Comparison of ENCODE assay signal across 11 mouse cellular contexts in the genomic region with DNA sequence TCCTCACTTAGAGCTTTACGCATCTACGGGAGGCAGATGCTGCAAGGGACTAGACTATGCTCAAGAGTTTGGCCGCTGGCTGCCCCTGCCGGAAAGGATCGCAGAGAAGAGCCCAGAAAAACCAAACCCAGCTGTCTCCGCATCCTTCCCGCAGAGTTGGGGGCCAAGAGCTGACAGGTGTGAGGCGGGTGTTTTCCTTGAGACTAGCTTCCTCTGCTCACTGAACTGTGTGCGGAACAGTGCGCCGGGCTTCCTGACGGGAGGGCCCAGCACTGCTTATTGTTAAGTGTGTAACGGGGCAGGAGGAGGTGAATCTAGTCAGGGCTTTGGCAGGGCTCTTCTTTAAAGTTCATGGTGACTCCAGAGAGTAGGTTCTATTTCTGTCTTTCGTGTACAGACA. TPM values are rescaled to one million over a fixed set of nuclear protein-coding genes. Genes with fewer than 3 reads are reported as not detected.
DNase-seq lines count a peak whose midpoint lies in the region; ATAC-seq lines count a peak whose summit lies in the region.
"Had no signal": no experiment of that assay in that cellular context is flagged by ENCODE, and none has a peak within 500 bp of the region (broad histone marks: within the 10 kb centered on the region; RNA-seq: fewer than 3 reads in every experiment).

No protein-coding gene starts in this region.

- H3K9ac ChIP-seq in forebrain, embryonic 11.5 days (ENCODE audit: low read length) = no peak overlapping the region
- no peak overlapping the region for H3K9ac ChIP-seq in forebrain, embryonic 12.5 days
- H3K9ac ChIP-seq in limb, embryonic 12.5 days (replicated peaks) = no peak overlapping the region
- H3K9ac ChIP-seq in hindbrain, embryonic 16.5 days (ENCODE audit: low read depth, low read length) = no peak overlapping the region
- H3K9ac ChIP-seq in stomach, embryonic 16.5 days (ENCODE audit: low read length) = no peak overlapping the region
- H3K9ac ChIP-seq: lung, embryonic 15.5 days; neural tube, embryonic 12.5 days had no signal

- H3K27ac ChIP-seq in forebrain, embryonic 11.5 days (ENCODE audit: low read depth, low read length) = no peak overlapping the region
- no peak overlapping the region for H3K27ac ChIP-seq in forebrain, embryonic 12.5 days
- no peak overlapping the region for H3K27ac ChIP-seq in limb, embryonic 12.5 days
- no peak overlapping the region for H3K27ac ChIP-seq in limb, embryonic 10.5 days
- H3K27ac ChIP-seq in hindbrain, embryonic 16.5 days (ENCODE audit: low read depth, low read length) = no peak overlapping the region
- H3K27ac ChIP-seq in stomach, embryonic 16.5 days (ENCODE audit: low read length) = no peak overlapping the region
- H3K27ac ChIP-seq: lung, embryonic 15.5 days; neural tube, embryonic 12.5 days had no signal

- H3K4me1 ChIP-seq in forebrain, embryonic 11.5 days (replicated peaks; ENCODE audit: control insufficient read depth, insufficient read depth, low read length) = peaks cover 11% of the 10 kb centered on the region
- peaks cover 23% of the 10 kb centered on the region for H3K4me1 ChIP-seq in forebrain, embryonic 12.5 days
- H3K4me1 ChIP-seq in limb, embryonic 12.5 days (replicated peaks) = peaks cover 16% of the 10 kb centered on the region; the same call in 1 of the 2 replicates
- H3K4me1 ChIP-seq in limb, embryonic 10.5 days = peaks cover 27% of the 10 kb centered on the region
- peaks cover 7% of the 10 kb centered on the region for H3K4me1 ChIP-seq in hindbrain, embryonic 16.5 days (ENCODE audit: control insufficient read depth, insufficient read depth, low read depth, low read length)
- H3K4me1 ChIP-seq in stomach, embryonic 16.5 days (ENCODE audit: control insufficient read depth, insufficient read depth, low read length) = no peaks in the 10 kb centered on the region

- H3K4me2 ChIP-seq in forebrain, embryonic 11.5 days (ENCODE audit: low read depth, low read length, severe bottlenecking) = no peak overlapping the region
- H3K4me2 ChIP-seq in forebrain, embryonic 12.5 days = no peak overlapping the region
- no peak overlapping the region for H3K4me2 ChIP-seq in limb, embryonic 12.5 days
- H3K4me2 ChIP-seq in hindbrain, embryonic 16.5 days (ENCODE audit: low read length) = no peak overlapping the region; the same call in 1 of the 2 replicates
- H3K4me2 ChIP-seq in stomach, embryonic 16.5 days (ENCODE audit: low read depth, low read length) = peak overlapping the region; percentile 26; the same call in 1 of the 2 replicates
- H3K4me2 ChIP-seq: neural tube, embryonic 12.5 days had no signal

- DNase-seq in forebrain, embryonic 11.5 days (ENCODE audit: low spot score) = no peak
- no peak for DNase-seq in limb, embryonic 10.5 days (ENCODE audit: low spot score)
- no peak for DNase-seq in layer of hippocampus, adult 9-11 months
- DNase-seq in frontal cortex, postnatal 36 days (ENCODE audit: low spot score in 2 of 2) = no peak
- DNase-seq: layer of hippocampus, postnatal 36 days had no signal

- 48% methylated on average over 14 of the region's 14 CpGs for WGBS in forebrain, embryonic 11.5 days
- WGBS in forebrain, embryonic 12.5 days = 52% methylated on average over 14 of the region's 14 CpGs
- WGBS in limb, embryonic 12.5 days = 79% methylated on average over 14 of the region's 14 CpGs
- WGBS in limb, embryonic 10.5 days = 88% methylated on average over 14 of the region's 14 CpGs
- 35% methylated on average over 14 of the region's 14 CpGs for WGBS in hindbrain, embryonic 16.5 days
- 56% methylated on average over 14 of the region's 14 CpGs for WGBS in stomach, embryonic 16.5 days

- no peaks in the 10 kb centered on the region for H3K27me3 ChIP-seq in forebrain, embryonic 11.5 days (ENCODE audit: control insufficient read depth, insufficient read depth, low read length)
- H3K27me3 ChIP-seq in forebrain, embryonic 12.5 days = no peaks in the 10 kb centered on the region
- no peaks in the 10 kb centered on the region for H3K27me3 ChIP-seq in limb, embryonic 12.5 days
- no peaks in the 10 kb centered on the region for H3K27me3 ChIP-seq in limb, embryonic 10.5 days (ENCODE audit: low read depth, poor library complexity, severe bottlenecking)
- no peaks in the 10 kb centered on the region for H3K27me3 ChIP-seq in hindbrain, embryonic 16.5 days (replicated peaks; ENCODE audit: control insufficient read depth, insufficient read depth, low read length)
- H3K27me3 ChIP-seq in stomach, embryonic 16.5 days (ENCODE audit: control insufficient read depth, insufficient read depth, low read length) = no peaks in the 10 kb centered on the region
- H3K27me3 ChIP-seq: lung, embryonic 15.5 days; neural tube, embryonic 12.5 days had no signal

- H3K36me3 ChIP-seq in forebrain, embryonic 11.5 days (ENCODE audit: control insufficient read depth, insufficient read depth, low read length) = no peaks in the 10 kb centered on the region
- no peaks in the 10 kb centered on the region for H3K36me3 ChIP-seq in forebrain, embryonic 12.5 days (replicated peaks)
- H3K36me3 ChIP-seq in limb, embryonic 12.5 days = no peaks in the 10 kb centered on the region
- no peaks in the 10 kb centered on the region for H3K36me3 ChIP-seq in limb, embryonic 10.5 days
- H3K36me3 ChIP-seq in hindbrain, embryonic 16.5 days (ENCODE audit: control insufficient read depth, insufficient read depth, low read length) = no peaks in the 10 kb centered on the region
- no peaks in the 10 kb centered on the region for H3K36me3 ChIP-seq in stomach, embryonic 16.5 days (ENCODE audit: control insufficient read depth, insufficient read depth, low read length)
- H3K36me3 ChIP-seq: lung, embryonic 15.5 days; neural tube, embryonic 12.5 days had no signal

- ATAC-seq in forebrain, embryonic 11.5 days (replicated peaks; ENCODE audit: low FRiP score) = 0 out of 2 replicates have a peak, but pooled peaks have one; percentile 40
- no peak for ATAC-seq in forebrain, embryonic 12.5 days (ENCODE audit: low FRiP score)
- ATAC-seq in limb, embryonic 12.5 days (ENCODE audit: insufficient number of reproducible peaks, insufficient read depth, low FRiP score, low TSS enrichment, low read depth) = 0 out of 2 replicates have a peak, but pooled peaks have one; percentile 38
- ATAC-seq in hindbrain, embryonic 16.5 days = 0 out of 2 replicates have a peak, but pooled peaks have one; percentile 40
- ATAC-seq in stomach, embryonic 16.5 days (ENCODE audit: insufficient read depth, low FRiP score) = peak; percentile 73; the same call in 1 of the 2 replicates

- H3K9me3 ChIP-seq in forebrain, embryonic 11.5 days (ENCODE audit: control insufficient read depth, low read length) = no peaks in the 10 kb centered on the region
- H3K9me3 ChIP-seq in forebrain, embryonic 12.5 days = no peaks in the 10 kb centered on the region
- H3K9me3 ChIP-seq in limb, embryonic 12.5 days = no peaks in the 10 kb centered on the region
- no peaks in the 10 kb centered on the region for H3K9me3 ChIP-seq in limb, embryonic 10.5 days (replicated peaks)
- H3K9me3 ChIP-seq in hindbrain, embryonic 16.5 days (ENCODE audit: control insufficient read depth, low read length) = no peaks in the 10 kb centered on the region
- H3K9me3 ChIP-seq in stomach, embryonic 16.5 days (replicated peaks; ENCODE audit: control insufficient read depth, low read length) = no peaks in the 10 kb centered on the region
- H3K9me3 ChIP-seq: lung, embryonic 15.5 days; neural tube, embryonic 12.5 days had no signal

- no peak overlapping the region for H3K4me3 ChIP-seq in forebrain, embryonic 11.5 days (ENCODE audit: low read depth, low read length)
- H3K4me3 ChIP-seq in forebrain, embryonic 12.5 days (replicated peaks) = no peak overlapping the region
- H3K4me3 ChIP-seq in limb, embryonic 12.5 days (replicated peaks) = no peak overlapping the region
- H3K4me3 ChIP-seq in limb, embryonic 10.5 days = no peak overlapping the region
- no peak overlapping the region for H3K4me3 ChIP-seq in hindbrain, embryonic 16.5 days (ENCODE audit: low read length)
- H3K4me3 ChIP-seq in stomach, embryonic 16.5 days (replicated peaks; ENCODE audit: low read length) = no peak overlapping the region
- H3K4me3 ChIP-seq: neural tube, embryonic 12.5 days had no signal

RNA-seq across cellular contexts. Expression of a gene that starts 37.3 kb away (rescaled TPM):
- 81.8 and 84.6 TPM in 2 replicates for polyA plus RNA-seq in forebrain, embryonic 11.5 days (2014; fragmentation: Nextera tagmentation; extraction: Ambion mirVana)
- 81.1 and 81.2 TPM in 2 replicates for polyA plus RNA-seq in forebrain, embryonic 12.5 days (2016; fragmentation: Nextera tagmentation; extraction: Ambion mirVana)
- polyA plus RNA-seq in limb, embryonic 12.5 days (2016; fragmentation: Nextera tagmentation; extraction: Ambion mirVana) = 56.2 and 60.8 TPM in 2 replicates
- polyA plus RNA-seq in limb, embryonic 10.5 days (2016; fragmentation: Nextera tagmentation; extraction: Ambion mirVana) = 70.3 and 80.6 TPM in 2 replicates
- polyA plus RNA-seq in hindbrain, embryonic 16.5 days (2015; fragmentation: Nextera tagmentation; extraction: Ambion mirVana) = 39.8 and 42.4 TPM in 2 replicates
- 12.1 and 14.2 TPM in 2 replicates for polyA plus RNA-seq in stomach, embryonic 16.5 days (2015; fragmentation: Nextera tagmentation; extraction: Ambion mirVana)

RNA-seq across cellular contexts. Expression of a gene that starts 55.1 kb away (rescaled TPM):
- 66.1 and 78.0 TPM in 2 replicates for polyA plus RNA-seq in forebrain, embryonic 11.5 days (2014; fragmentation: Nextera tagmentation; extraction: Ambion mirVana)
- polyA plus RNA-seq in forebrain, embryonic 12.5 days (2016; fragmentation: Nextera tagmentation; extraction: Ambion mirVana) = 79.5 and 83.5 TPM in 2 replicates
- 92.6 and 97.8 TPM in 2 replicates for polyA plus RNA-seq in limb, embryonic 12.5 days (2016; fragmentation: Nextera tagmentation; extraction: Ambion mirVana)
- 46.6 and 69.0 TPM in 2 replicates for polyA plus RNA-seq in limb, embryonic 10.5 days (2016; fragmentation: Nextera tagmentation; extraction: Ambion mirVana)
- polyA plus RNA-seq in hindbrain, embryonic 16.5 days (2015; fragmentation: Nextera tagmentation; extraction: Ambion mirVana) = 66.9 and 70.2 TPM in 2 replicates
- 66.8 and 74.2 TPM in 2 replicates for polyA plus RNA-seq in stomach, embryonic 16.5 days (2015; fragmentation: Nextera tagmentation; extraction: Ambion mirVana)
